Mouse (Mus musculus) liver, postnatal 0 days (tissue): ENCODE results near the gene Bmp7.

Experiments
- CTCF ChIP-seq: sonication (generic); IDR thresholded peaks from 2 replicates; pipeline ENCODE4 v1.5.1; 2016; ENCODE audit warnings: antibody characterized with exemption, low read depth
- EP300 ChIP-seq: IDR thresholded peaks from 2 replicates; pipeline ENCODE4 v1.6.1; 2016; ENCODE audit warnings: antibody characterized with exemption, low read depth, mild to moderate bottlenecking

GRCm38 (mm10) chr2:172889222-172889621 is 50.9 kb downstream of the Bmp7 start:
- TF ChIP-seq CTCF (no peak), EP300 (no peak)
